Mouse (Mus musculus) CH12.LX (cell line): ENCODE data around the gene Alg5.

ENCODE experiments used
- BHLHE40 ChIP-seq: IDR thresholded peaks from 2 replicates; pipeline ENCODE4 v1.6.1; 2011; ENCODE audit warnings: mild to moderate bottlenecking, low read depth, low read length, improper control_type of control experiment
- CTCF ChIP-seq, 2 experiments: IDR thresholded peaks in 1 of 2; conservative IDR thresholded peaks in 1 of 2; 2 replicates each; pipeline ENCODE4 v1.5.1; 2011 to 2012; ENCODE audit warnings: low read depth in 2 of 2, low read length in 2 of 2, improper control_type of control experiment in 1 of 2, inconsistent platforms in 1 of 2, mild to moderate bottlenecking in 1 of 2, moderate library complexity in 1 of 2
- EP300 ChIP-seq: IDR thresholded peaks from 2 replicates; pipeline ENCODE4 v1.6.1; 2011; ENCODE audit warnings: low read length, improper control_type of control experiment
- GABPA ChIP-seq: IDR thresholded peaks from 2 replicates; pipeline ENCODE4 v1.6.1; 2012; ENCODE audit warnings: low read depth, low read length, improper control_type of control experiment, inconsistent platforms; ENCODE audit not compliant: insufficient replicate concordance
- HCFC1 ChIP-seq: IDR thresholded peaks from 2 replicates; pipeline ENCODE4 v1.6.1; 2012; ENCODE audit warnings: low read depth, mild to moderate bottlenecking, inconsistent platforms, low read length, improper control_type of control experiment
- MEF2A ChIP-seq: IDR thresholded peaks from 2 replicates; pipeline ENCODE4 v1.6.1; 2014; ENCODE audit warnings: low read depth, mild to moderate bottlenecking, inconsistent platforms, low read length, improper control_type of control experiment, borderline replicate concordance
- POLR2AphosphoS2 ChIP-seq: IDR thresholded peaks from 2 replicates; pipeline ENCODE4 v1.6.1; 2011; ENCODE audit warnings: low read depth, low read length, improper control_type of control experiment
- SMC3 ChIP-seq: IDR thresholded peaks from 2 replicates; pipeline ENCODE4 v1.6.1; 2011; ENCODE audit warnings: low read depth, low read length, improper control_type of control experiment
- TCF12 ChIP-seq: IDR thresholded peaks from 2 replicates; pipeline ENCODE4 v1.6.1; 2014; ENCODE audit warnings: low read depth, mild to moderate bottlenecking, inconsistent platforms, low read length, improper control_type of control experiment
- ZMIZ1 ChIP-seq: IDR thresholded peaks from 2 replicates; pipeline ENCODE4 v1.6.1; 2012; ENCODE audit warnings: low read depth, mild to moderate bottlenecking, inconsistent platforms, low read length, improper control_type of control experiment
- ZNF384 ChIP-seq: IDR thresholded peaks from 2 replicates; pipeline ENCODE4 v1.6.1; 2012; ENCODE audit warnings: low read depth, low read length, improper control_type of control experiment, inconsistent platforms

- no peak for TF ChIP-seq SMC3
- no peak for TF ChIP-seq CTCF (conservative IDR thresholded peaks at IDR 0.05 in 1 of 2, IDR thresholded peaks at IDR 0.05 in 1 of 2; ENCODE audit: low read depth in 2 of 2, low read length in 2 of 2)
- no peak for TF ChIP-seq GABPA
- TF ChIP-seq ZMIZ1: no peak
- TF ChIP-seq EP300: no peak
- no peak for TF ChIP-seq ZNF384
- no peak for TF ChIP-seq BHLHE40
- no peak for TF ChIP-seq HCFC1
- TF ChIP-seq POLR2AphosphoS2: no peak
- TF ChIP-seq MEF2A: no peak
- TF ChIP-seq TCF12: no peak
These were observed 30.7 kb downstream of the Alg5 start for GRCm38 (mm10) chr3:54766034-54766433.
